Mouse (Mus musculus) embryonic facial prominence, embryonic 15.5 days (tissue): ENCODE data around the gene Tbrg4. TPM values are rescaled to one million over a fixed set of nuclear protein-coding genes. Genes with fewer than 3 reads are reported as not detected.
"Not testable (repeated sequence)": the region's sequence is repeated elsewhere in the genome, so short reads cannot be mapped to it uniquely, and the experiment has no call there.

Source experiments
- ATAC-seq: fragments of 200-750 bp; cut with Nextera tagmentation; 2 replicates; pipeline ENCODE4 v1.8.0; 2017; ENCODE audit warnings: low read depth, moderate TSS enrichment; ENCODE audit not compliant: insufficient number of reproducible peaks, low FRiP score, low TSS enrichment
- H3K27ac ChIP-seq: fragments of 300-500 bp; sonication (generic); replicated peaks from 2 replicates; pipeline ENCODE4 v1.5.1; 2015; ENCODE audit warnings: mild to moderate bottlenecking, inconsistent platforms
- H3K27me3 ChIP-seq: fragments of 300-500 bp; sonication (generic); 2 replicates; pipeline ENCODE4 v1.6.1; 2015; ENCODE audit warnings: inconsistent platforms
- H3K36me3 ChIP-seq: fragments of 300-500 bp; sonication (generic); 2 replicates; pipeline ENCODE4 v1.6.1; 2015; ENCODE audit warnings: mild to moderate bottlenecking, inconsistent platforms
- H3K4me1 ChIP-seq: fragments of 300-500 bp; sonication (generic); 2 replicates; pipeline ENCODE4 v1.6.1; 2015; ENCODE audit warnings: inconsistent platforms
- H3K4me2 ChIP-seq: fragments of 300-500 bp; sonication (generic); replicated peaks from 2 replicates; pipeline ENCODE4 v1.6.1; 2015; ENCODE audit warnings: mild to moderate bottlenecking, inconsistent platforms
- H3K4me3 ChIP-seq: fragments of 300-500 bp; sonication (generic); replicated peaks from 2 replicates; pipeline ENCODE4 v1.5.1; 2015; ENCODE audit warnings: mild to moderate bottlenecking, inconsistent platforms
- H3K9ac ChIP-seq: fragments of 300-500 bp; sonication (generic); 2 replicates; pipeline ENCODE4 v1.6.1; 2015; ENCODE audit warnings: inconsistent platforms
- H3K9me3 ChIP-seq: fragments of 300-500 bp; sonication (generic); replicated peaks from 2 replicates; pipeline ENCODE4 v1.6.1; 2016; ENCODE audit warnings: inconsistent platforms
- WGBS: fragments of 180-500 bp; shearing (Covaris S2); methylation state at CpG from one replicate; pipeline ENCODE4 v1.1.7; 2015; 5-methylcytosine and 5-hydroxymethylcytosine counted together
- polyA plus RNA-seq: library from polyadenylated mRNA; unstranded; fragments of >200 nt; fragmentation: Nextera tagmentation; extraction: Ambion mirVana; gene quantifications from 2 replicates; pipeline ENCODE4 v1.2.1, GENCODE M21; 2015

The Tbrg4 gene
- 36.0 and 40.4 TPM in 2 replicates for polyA plus RNA-seq

GRCm38 (mm10) chr11:6625478-6626387 lies at the start of gene Tbrg4:
Tbrg4 (minus strand) TSS chr11:6626067.
- no peaks in the 10 kb centered on the region for H3K27me3 ChIP-seq
- H3K36me3 ChIP-seq, result peaks cover 32% of the 10 kb centered on the region
- H3K4me2 ChIP-seq, result peak within 1 kb of the TSS; percentile 85
- peak within 1 kb of the TSS; percentile 71 for H3K9ac ChIP-seq
- peak; percentile 92 for ATAC-seq
- under 1% methylated on average over 66 of the region's 66 CpGs for WGBS
- no peaks in the 10 kb centered on the region for H3K9me3 ChIP-seq
- peaks cover 24% of the 10 kb centered on the region for H3K4me1 ChIP-seq
- H3K27ac ChIP-seq, result peak within 1 kb of the TSS; percentile 91
- peak within 1 kb of the TSS; percentile 88 for H3K4me3 ChIP-seq

GRCm38 (mm10) chr11:6675402-6675801 lies 49.5 kb upstream of the Tbrg4 start:
- no peak for ATAC-seq
- Histone ChIP-seq H3K9ac (no peak overlapping the region), H3K4me3 (no peak overlapping the region), H3K4me2 (no peak overlapping the region), H3K27me3 (no peaks in the 10 kb centered on the region), H3K4me1 (peaks cover 3% of the 10 kb centered on the region; the same call in 1 of the 2 replicates), H3K36me3 (no peaks in the 10 kb centered on the region), H3K27ac (no peak overlapping the region), H3K9me3 (no peaks in the 10 kb centered on the region)
- 58% methylated on average over 7 of the region's 7 CpGs for WGBS

GRCm38 (mm10) chr11:6674701-6675100 lies 48.8 kb upstream of the Tbrg4 start:
- ATAC-seq, result no peak
- Histone ChIP-seq H3K4me2 (no peak overlapping the region), H3K27ac (no peak overlapping the region), H3K9ac (no peak overlapping the region), H3K4me3 (no peak overlapping the region), H3K36me3 (no peaks in the 10 kb centered on the region), H3K4me1 (no peaks in the 10 kb centered on the region), H3K9me3 (no peaks in the 10 kb centered on the region), H3K27me3 (no peaks in the 10 kb centered on the region)
- 82% methylated on average over 9 of the region's 9 CpGs for whole genome bisulfite sequencing

GRCm38 (mm10) chr11:6670826-6671225 lies 45.0 kb upstream of the Tbrg4 start:
- Histone ChIP-seq H3K27ac (no peak overlapping the region), H3K4me2 (no peak overlapping the region), H3K4me3 (no peak overlapping the region), H3K9ac (no peak overlapping the region), H3K9me3 (no peaks in the 10 kb centered on the region), H3K27me3 (no peaks in the 10 kb centered on the region), H3K36me3 (no peaks in the 10 kb centered on the region), H3K4me1 (no peaks in the 10 kb centered on the region)
- no peak for ATAC-seq
- WGBS, result 87% methylated on average over 4 of the region's 4 CpGs

- no peak for ATAC-seq
- Histone ChIP-seq H3K36me3 (no peaks in the 10 kb centered on the region), H3K4me2 (no peak overlapping the region), H3K27ac (no peak overlapping the region), H3K4me1 (no peaks in the 10 kb centered on the region), H3K4me3 (no peak overlapping the region), H3K9ac (no peak overlapping the region), H3K9me3 (no peaks in the 10 kb centered on the region), H3K27me3 (no peaks in the 10 kb centered on the region)
- WGBS, result 28% methylated on average over 2 of the region's 2 CpGs
Observed at GRCm38 (mm10) chr11:6670044-6670443, 44.2 kb upstream of the Tbrg4 start.

- Histone ChIP-seq H3K27me3 (no peaks in the 10 kb centered on the region), H3K9me3 (no peaks in the 10 kb centered on the region), H3K4me3 (no peak overlapping the region), H3K4me2 (no peak overlapping the region), H3K36me3 (no peaks in the 10 kb centered on the region), H3K27ac (0 out of 2 replicates have a peak overlapping the region, but pooled peaks have one; percentile 13), H3K9ac (no peak overlapping the region), H3K4me1 (no peaks in the 10 kb centered on the region)
- 29% methylated on average over 9 of the region's 9 CpGs for WGBS
- ATAC-seq, result no peak
Observed at GRCm38 (mm10) chr11:6669041-6669440, 43.2 kb upstream of the Tbrg4 start.

GRCm38 (mm10) chr11:6666634-6667033 lies 40.8 kb upstream of the Tbrg4 start:
- Histone ChIP-seq H3K4me2 (no peak overlapping the region), H3K27me3 (no peaks in the 10 kb centered on the region), H3K9me3 (no peaks in the 10 kb centered on the region), H3K36me3 (no peaks in the 10 kb centered on the region), H3K9ac (no peak overlapping the region), H3K4me1 (no peaks in the 10 kb centered on the region), H3K4me3 (no peak overlapping the region), H3K27ac (no peak overlapping the region)
- no peak for ATAC-seq
- 75% methylated on average over 2 of the region's 2 CpGs for WGBS

- Histone ChIP-seq H3K36me3 (no peaks in the 10 kb centered on the region), H3K9me3 (no peaks in the 10 kb centered on the region), H3K4me2 (no peak overlapping the region), H3K27me3 (0 out of 2 replicates have a peak, but pooled peaks cover 5% of the 10 kb centered on the region), H3K4me3 (no peak overlapping the region), H3K27ac (no peak overlapping the region), H3K9ac (no peak overlapping the region), H3K4me1 (peaks cover 12% of the 10 kb centered on the region)
- ATAC-seq, result no peak
- WGBS, result 68% methylated on average over 14 of the region's 14 CpGs
Observed at GRCm38 (mm10) chr11:6661206-6661605, 35.3 kb upstream of the Tbrg4 start.

GRCm38 (mm10) chr11:6658271-6658670 lies 32.4 kb upstream of the Tbrg4 start, which contains the start of gene Ramp3:
Ramp3 (plus strand) TSS chr11:6658521.
- no peak within 1 kb of the TSS for H3K27ac ChIP-seq
- H3K4me1 ChIP-seq, result peaks cover 12% of the 10 kb centered on the region
- H3K36me3 ChIP-seq, result no peaks in the 10 kb centered on the region
- H3K9ac ChIP-seq, result no peak within 1 kb of the TSS
- 1% methylated on average over 18 of the region's 18 CpGs for WGBS
- no peaks in the 10 kb centered on the region for H3K9me3 ChIP-seq
- 0 out of 2 replicates have a peak, but pooled peaks have one; percentile 53 for ATAC-seq
- peak within 1 kb of the TSS; percentile 75 for H3K4me2 ChIP-seq
- peak within 1 kb of the TSS; percentile 46 for H3K4me3 ChIP-seq
- 0 out of 2 replicates have a peak, but pooled peaks cover 5% of the 10 kb centered on the region for H3K27me3 ChIP-seq

GRCm38 (mm10) chr11:6654903-6655302 lies 29.0 kb upstream of the Tbrg4 start:
- no peak overlapping the region for H3K27ac ChIP-seq
- H3K4me3 ChIP-seq, result no peak overlapping the region
- H3K27me3 ChIP-seq, result 0 out of 2 replicates have a peak, but pooled peaks cover 5% of the 10 kb centered on the region
- H3K9ac ChIP-seq, result no peak overlapping the region
- H3K4me2 ChIP-seq, result no peak overlapping the region
- ATAC-seq, result peak; percentile 36; the same call in 1 of the 2 replicates
- 0% methylated on average over 2 of the region's 2 CpGs for WGBS
- peaks cover 12% of the 10 kb centered on the region for H3K4me1 ChIP-seq
- no peaks in the 10 kb centered on the region for H3K36me3 ChIP-seq
- no peaks in the 10 kb centered on the region for H3K9me3 ChIP-seq

GRCm38 (mm10) chr11:6652978-6653377 lies 27.1 kb upstream of the Tbrg4 start:
- not testable (repeated sequence) for H3K4me3 ChIP-seq, H3K27ac ChIP-seq, ATAC-seq, H3K27me3 ChIP-seq, H3K9me3 ChIP-seq, H3K4me2 ChIP-seq, H3K36me3 ChIP-seq, H3K4me1 ChIP-seq, H3K9ac ChIP-seq
- WGBS, result 68% methylated on average over 3 of the region's 3 CpGs
